Mouse (Mus musculus) ES-CJ7 (cell line): ENCODE results near the gene Cdk1.
"Not testable (repeated sequence)": the region's sequence is repeated elsewhere in the genome, so short reads cannot be mapped to it uniquely, and the experiment has no call there.

Source experiments
- DNase-seq: peaks from one replicate; pipeline ENCODE4 v3.0.0; 2011; ENCODE audit warnings: low read depth, low spot score

Cdk1 gene

DNA sequence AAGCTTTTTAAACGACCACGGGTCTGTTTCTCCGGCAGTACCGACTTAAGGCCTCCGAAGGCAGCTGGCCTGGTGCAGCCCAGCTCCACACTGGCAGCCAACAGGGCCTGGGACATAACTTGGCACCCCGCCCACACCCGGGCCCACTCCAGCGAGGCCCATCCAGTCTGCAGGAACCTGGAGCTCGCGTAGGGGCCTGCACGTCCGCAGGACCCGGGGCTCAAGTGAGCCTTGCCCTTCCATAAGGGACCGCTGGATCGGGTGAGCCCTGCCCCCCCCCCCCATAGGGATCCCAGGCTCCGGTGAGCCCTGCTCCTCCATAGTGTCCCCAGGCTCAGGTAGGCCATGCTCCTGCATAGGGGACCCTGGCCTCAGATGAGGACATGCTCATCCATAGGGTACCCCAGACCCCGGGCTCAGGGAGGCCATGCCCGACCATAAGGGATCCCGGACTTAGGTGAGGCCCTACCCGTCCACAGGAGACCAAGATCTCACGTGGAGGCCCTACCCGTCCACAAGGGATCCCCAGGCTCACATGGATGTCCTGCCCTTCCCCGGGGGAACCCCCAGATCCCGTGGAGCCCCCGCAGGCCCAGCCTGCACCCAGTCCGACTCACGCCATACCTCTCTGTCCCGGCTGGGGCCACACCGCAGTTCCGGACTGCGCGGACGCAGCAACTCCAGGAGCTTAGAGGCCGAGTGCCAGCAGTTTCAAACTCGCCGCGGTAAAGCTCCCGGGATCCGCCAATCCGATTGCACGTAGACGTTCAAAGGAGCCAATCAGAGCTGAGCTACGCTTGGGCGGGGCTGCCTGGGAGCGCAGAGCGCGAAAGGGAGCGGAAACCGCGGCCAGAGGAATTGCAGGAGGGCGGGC lies at the start of gene Cdk1:
Gene Cdk1, minus strand, starts transcription at position 727 of the 874 bp plus-strand sequence.
- peak; percentile 98 for DNase-seq

DNA sequence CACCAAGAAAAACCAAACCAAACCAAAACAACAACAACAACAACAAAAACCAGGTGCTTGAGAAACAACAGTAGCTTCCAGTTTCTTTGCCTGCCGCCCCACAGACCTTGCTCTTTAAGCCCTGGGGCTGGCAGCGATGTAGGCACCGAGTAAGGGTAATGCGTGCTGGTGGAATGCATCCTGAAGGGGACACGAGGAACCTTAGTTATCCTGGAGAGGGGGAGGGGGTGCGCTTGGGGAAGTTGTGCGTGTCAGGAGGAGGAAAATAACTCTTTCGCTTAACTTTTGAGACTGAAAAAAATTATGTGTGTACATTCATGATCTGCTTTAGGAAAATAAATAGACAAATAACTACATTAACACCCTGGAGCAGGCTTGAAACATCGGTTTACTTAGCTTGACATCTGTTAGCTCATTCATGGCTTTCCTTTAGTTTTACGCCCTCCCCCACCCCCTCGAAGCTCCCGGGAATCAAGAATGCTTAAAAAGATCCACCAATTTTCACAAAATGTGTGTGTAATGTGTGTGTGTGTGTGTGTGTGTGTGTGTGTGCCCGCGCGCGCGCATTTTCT lies 47.2 kb upstream of the Cdk1 start:
- no peak for DNase-seq

- peak; percentile 20 for DNase-seq
Observed at GRCm38 (mm10) chr10:69398763-69399590, 46.2 kb upstream of the Cdk1 start, which contains the start of gene Ank3. TSS of gene Ank3 (plus strand) at chr10:69398773.

GRCm38 (mm10) chr10:69398197-69398762 lies 45.5 kb upstream of the Cdk1 start:
- no peak for DNase-seq

DNA sequence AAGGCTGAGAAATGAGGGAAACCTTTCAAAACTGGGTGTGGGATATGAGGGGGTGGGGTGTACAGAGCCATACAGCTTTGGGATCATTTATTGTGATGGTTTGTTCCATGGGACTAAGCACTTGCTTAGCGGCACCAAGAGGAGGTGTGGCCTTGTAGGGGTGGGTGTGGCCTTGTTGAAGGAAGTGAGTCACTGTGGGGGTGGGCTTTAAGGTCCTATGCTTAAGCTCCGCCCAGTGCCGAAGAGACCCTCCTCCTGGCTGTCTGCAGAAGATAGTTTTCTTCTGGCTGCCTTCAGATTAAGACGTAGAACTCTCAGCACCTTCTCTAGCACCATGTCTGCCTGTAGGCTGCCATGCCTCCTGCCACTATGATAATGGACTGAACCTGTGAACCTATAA lies 36.8 kb upstream of the Cdk1 start:
- peak; percentile 73 for DNase-seq

DNA sequence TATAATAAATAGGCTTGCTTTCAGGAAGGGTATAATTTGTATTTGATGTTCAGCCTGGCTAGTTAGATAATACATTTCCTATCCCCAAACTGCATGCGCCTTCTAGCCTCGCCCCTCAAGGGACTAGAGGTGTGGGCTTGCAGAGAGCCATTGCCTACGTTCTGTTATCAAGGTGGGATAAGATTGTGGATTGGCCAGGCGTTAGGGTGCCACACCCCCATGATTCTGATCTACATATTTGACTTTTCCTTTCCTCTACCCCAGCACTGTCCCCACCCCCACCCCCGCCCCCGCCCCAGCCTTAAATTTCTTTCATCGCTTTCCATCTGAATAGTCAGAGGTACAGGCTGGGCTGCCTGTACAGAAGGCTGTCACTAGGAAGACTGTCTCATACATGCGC lies 34.0 kb upstream of the Cdk1 start:
- DNase-seq: peak; percentile 53

DNA sequence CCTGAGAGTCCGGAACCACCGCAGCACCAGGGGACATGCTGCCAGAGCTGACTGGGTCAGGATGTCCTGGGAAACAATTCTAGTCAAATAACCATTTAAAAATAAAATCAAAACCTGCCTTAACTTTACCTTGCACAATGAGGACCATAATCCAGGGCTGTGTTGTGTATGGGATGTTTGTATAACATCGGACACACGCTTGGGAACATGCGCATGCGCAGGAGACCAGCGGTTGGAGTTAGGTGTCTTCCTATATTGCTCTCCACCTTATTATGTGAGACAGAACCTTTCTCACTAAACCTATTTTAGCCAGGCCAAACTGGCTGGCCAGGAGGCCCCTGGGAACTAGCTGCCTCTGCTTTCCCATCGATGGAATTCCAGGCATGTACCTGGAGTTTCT lies 32.4 kb upstream of the Cdk1 start:
- DNase-seq: no peak

DNA sequence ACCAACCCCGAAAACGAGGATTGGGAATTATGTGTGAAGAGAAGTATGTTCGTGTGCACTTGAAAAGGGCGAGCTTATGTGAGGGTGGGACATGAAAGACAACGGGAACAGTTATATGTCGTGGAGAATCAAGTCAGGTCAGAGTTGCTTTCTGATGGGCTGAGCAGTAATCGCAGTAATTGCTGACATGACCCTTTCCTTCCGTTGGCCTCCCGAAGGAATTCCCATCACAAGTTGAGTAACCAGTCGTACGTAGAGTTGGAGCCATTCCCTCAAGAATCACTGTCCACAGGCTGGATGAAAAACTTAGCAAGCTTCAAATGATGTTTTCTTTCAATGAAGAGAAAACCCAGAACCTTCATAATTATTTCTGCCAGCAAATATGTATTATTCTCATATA lies 31.9 kb upstream of the Cdk1 start:
- DNase-seq: no peak

- DNase-seq: no peak
Observed at GRCm38 (mm10) chr10:69383186-69383585, 30.4 kb upstream of the Cdk1 start.

- DNase-seq: peak; percentile 57
Observed at GRCm38 (mm10) chr10:69375154-69375553, 22.4 kb upstream of the Cdk1 start.

DNA sequence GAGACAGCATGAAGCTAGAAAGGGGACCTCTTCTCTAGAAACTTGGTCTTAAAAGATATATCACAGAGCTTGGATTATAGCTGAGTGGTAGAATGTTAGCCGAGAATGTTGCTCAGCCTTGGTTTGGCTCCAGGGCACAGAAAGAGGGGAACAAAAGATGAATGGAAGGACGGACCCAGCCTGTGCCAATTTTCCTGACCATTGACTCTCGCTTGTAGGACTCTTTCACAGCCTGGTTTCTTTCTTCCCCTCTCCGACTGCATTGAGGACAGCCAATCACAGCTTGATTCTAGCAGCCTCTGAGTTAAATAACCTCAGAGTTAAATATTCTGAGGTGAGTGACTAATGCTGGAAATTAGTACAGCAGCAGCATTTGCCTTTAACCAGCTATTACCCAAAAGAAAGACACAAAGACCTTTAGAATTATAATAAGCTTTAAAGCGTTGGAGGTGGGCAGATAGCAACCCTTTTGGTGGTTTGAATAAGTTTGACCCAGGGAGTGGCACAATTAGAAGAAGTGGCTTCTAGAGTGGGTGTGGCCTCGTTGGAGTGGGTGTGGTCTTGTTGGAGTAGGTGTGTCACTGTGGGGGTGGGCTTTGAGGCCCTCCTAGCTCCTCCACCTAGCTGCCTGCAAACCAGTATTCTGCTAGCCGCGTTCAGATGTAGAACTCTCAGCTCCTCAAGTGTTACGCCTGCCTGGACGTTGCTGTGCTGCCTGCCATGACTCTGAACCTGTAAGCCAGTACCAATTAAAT lies 21.2 kb upstream of the Cdk1 start:
- DNase-seq: peak; percentile 75

GRCm38 (mm10) chr10:69372061-69372460 lies 19.3 kb upstream of the Cdk1 start:
- DNase-seq: no peak

GRCm38 (mm10) chr10:69371441-69371840 lies 18.7 kb upstream of the Cdk1 start:
- DNase-seq: peak; percentile 72

GRCm38 (mm10) chr10:69369321-69369720 lies 16.6 kb upstream of the Cdk1 start:
- DNase-seq: no peak

- peak; percentile 75 for DNase-seq
Observed at GRCm38 (mm10) chr10:69366877-69367387, 14.2 kb upstream of the Cdk1 start.

- no peak for DNase-seq
Observed at GRCm38 (mm10) chr10:69366208-69366607, 13.5 kb upstream of the Cdk1 start.

DNA sequence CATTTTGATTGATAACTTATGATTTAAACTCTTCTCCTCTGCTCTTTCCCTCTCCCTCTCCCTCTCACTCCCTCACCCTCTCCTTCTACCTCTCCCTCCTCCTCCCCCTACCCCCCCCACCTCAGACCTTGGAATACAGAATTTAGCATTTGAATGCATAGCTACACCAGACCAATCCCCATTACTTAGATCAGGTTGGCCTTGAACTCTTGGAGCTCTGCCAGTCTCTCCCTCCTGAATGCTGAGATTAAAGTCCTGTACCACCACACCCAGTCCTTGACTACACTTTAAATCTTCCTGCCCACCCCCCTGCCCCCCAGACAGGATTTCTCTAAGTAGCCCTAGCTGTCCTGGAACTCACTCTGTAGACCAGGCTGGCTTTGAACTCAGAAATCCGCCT lies 6.9 kb upstream of the Cdk1 start:
- DNase-seq: peak; percentile 94

DNA sequence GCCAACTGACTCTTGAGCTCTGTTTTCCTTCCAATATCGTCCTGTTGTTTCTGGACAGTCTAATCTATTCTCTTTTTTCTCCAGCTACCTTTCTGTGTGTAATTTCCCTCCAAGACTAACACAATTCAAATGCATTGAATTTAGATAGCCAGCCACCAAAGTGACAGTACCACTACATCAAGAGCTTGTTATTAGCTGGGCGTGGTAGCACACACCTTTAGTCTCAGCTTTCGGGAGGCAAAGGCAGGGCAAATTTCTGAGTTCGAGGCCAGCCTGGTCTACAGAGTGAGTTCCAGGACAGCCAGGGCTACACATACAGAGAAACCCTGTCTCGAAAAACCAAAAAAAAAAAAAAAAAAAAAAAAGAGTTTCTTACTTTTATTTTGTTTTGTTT lies 345 bp upstream of the Cdk1 start:
- DNase-seq: not testable (repeated sequence)

DNA sequence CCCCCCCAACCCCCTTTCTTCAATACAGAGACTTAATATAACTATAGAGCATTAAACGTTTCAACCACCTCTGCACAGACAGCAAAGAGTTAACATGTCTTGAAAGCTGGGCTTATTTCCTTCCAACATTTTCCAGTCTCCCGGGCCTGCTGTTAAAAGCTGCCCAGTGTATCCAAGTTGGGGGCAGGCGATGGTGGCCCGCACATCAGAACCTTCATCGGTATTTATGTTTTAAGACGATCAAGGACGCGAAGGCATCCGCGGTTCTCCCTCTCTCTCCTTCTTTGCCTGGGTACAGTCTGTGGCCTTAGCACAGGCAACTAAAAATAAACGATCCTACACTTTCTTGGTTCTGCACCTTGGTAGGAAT lies 911 bp downstream of the Cdk1 start:
- no peak for DNase-seq

- DNase-seq: no peak
Observed at GRCm38 (mm10) chr10:69351071-69351841, 1.5 kb downstream of the Cdk1 start.
